Mouse (Mus musculus): ENCODE results near the gene Kctd17.
A peak's percentile ranks its signal among the peaks of the same experiment; 100 is the strongest.

Kctd17 gene

DNA sequence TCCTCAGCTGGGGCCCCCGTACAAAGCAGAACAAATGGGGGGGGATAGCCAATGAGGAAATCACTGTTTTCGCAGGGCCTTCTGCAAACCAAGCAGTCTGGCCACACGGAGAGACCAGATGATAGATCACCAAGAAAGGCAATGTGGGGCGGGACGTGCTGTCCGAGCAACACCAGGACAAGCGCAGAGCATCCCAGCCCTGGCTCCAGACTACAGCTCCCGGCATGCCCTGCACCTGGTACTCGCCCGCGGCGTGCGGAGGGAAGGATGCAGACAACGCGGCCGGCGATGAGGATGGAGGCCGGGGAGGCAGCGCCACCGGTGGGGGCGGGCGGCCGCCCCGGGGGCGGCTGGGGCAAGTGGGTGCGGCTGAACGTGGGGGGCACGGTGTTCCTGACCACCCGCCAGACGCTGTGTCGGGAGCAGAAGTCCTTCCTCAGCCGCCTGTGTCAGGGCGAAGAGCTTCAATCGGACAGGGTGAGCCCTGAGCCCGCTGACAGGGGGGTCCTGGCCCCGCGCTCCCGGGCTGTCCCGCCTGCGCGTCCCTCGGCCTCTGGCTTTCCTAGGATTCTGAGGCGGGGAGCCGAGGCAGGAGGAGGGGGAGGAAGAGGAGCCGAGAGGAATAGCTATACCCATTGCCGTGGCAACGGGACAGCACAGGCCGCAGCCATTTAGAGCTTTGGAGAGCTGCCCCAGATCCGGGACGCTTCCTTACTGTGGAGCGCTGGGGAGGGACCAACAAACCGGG lies at the start of gene Kctd17:
Gene Kctd17, plus strand, starts transcription at position 174 of the 748 bp plus-strand sequence.
- peak; percentile 75 for DNase-seq (ENCODE audit: low spot score)

GRCm38 (mm10) chr15:78380208-78380607 lies 48.2 kb upstream of the Kctd17 start:
- DNase-seq (ENCODE audit: low spot score) = no peak

- no peak for DNase-seq (ENCODE audit: low spot score)
Measured at GRCm38 (mm10) chr15:78380741-78381140, 47.6 kb upstream of the Kctd17 start.

DNA sequence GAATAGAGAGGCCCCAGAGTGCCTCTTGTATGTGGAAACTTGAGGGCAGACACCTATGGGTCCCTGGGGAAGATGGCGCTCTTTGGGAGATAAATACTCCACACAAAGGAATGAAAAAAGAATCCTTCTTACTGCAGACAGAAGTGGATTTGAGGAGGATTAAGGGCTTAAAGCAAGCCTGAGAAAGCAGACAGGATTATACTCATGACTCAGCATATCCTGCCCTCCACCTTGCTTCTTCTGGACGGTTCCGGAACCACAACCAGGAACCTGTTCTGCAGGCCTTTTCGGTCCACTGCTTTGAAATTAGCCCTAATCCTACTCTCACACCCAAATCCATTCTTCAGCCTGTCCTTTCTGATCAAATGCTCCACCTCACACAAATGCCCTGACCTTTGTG lies 46.2 kb upstream of the Kctd17 start:
- DNase-seq (ENCODE audit: low spot score) = no peak

DNA sequence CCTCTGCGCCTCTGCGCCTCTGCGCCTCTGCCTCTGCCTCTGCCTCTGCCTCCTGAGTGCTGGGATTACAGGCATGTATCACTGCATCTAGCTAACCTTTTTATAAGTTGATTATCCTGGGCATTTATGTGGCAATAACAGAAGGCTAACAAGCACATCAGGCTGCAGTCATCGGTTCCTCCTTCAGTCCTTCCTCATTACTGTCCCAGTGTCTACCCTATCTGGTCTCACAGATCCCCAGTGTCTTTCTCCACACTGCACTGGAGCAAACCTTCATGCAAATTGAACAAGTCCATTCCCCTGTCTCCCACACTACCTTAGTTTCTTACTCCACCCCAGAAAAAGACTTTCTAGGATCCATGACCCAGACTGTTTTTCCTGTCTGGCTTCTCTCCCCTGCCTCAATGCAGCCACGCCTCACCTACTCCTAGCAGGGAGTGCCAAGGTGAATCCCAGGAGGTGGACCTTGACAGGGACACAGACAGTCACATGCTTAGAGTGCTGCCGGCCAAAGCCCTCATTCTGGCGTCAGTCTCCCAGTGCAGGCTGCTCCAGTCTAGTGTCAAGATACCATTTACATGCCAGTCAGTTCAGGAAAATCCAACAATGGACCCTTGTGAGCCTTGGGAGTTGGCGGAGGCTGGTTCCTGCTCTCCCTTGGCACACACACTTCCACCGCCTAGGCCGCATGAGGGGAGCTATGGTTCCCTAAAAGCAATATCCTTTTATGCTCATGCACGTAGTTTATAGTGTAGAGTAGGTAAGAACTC lies 44.7 kb upstream of the Kctd17 start:
- peak; percentile 58 for DNase-seq (ENCODE audit: low spot score)

DNA sequence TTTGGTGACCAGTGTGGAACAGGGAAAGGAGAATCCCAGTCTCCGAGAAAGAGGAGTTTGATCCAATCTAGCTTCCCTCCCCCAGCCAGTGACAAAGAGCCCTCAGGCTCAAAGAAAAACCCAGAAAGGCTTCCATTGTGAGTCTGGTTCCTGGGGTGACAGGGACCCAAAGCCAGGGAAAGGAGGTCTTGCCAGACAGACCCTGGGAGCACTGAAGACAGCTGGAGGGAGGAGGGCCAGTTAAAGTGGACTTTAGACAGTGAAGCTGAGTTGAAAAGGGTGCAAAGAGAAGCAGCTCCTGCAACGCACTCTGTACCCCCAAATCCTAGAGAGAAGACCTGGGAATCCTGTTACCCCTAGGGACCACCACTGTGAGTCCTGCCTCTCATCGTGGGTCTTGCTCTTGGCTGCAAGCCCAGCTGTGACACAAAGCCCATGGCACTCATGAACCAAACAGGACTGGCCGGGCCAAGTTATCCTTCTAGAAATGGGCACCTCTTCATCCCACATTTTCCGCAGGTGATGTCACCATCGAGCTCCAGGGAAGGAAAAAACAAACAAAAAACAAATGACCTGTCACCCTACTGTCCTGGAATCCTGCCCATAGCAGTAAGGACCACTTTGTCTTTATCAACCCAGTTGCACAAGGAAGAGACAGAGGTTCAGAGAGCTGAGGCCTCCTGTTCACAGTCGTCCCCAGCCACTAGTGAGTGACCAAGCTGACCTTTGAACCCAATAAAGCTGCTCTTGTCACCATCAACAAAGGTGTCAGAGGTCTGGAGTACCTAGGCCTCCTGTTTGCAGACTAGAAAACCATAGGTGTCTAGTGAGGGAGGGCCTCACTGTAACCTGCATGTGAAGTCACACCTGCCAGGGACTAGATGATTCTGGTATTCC lies 43.9 kb upstream of the Kctd17 start:
- peak; percentile 54 for DNase-seq (ENCODE audit: low spot score)

DNA sequence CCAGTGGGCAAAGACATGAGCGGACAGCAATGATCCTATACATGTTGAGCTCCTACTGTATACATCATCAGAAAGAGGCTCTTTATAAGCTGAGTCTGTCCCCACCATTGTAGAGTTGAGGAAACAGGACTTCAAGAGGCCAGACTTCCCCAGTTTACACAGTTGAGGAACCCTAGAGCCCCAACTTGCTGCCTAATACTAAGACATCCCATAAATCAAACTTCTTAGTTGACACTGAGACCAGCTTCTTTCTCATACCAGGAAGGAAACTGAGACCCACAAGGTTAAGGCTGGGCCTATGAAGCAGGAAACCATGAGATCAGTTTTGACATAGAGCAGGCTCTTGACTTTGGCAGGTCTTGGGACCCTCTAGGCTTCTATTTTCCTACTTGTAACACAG lies 42.8 kb upstream of the Kctd17 start:
- DNase-seq (ENCODE audit: low spot score) = no peak

DNA sequence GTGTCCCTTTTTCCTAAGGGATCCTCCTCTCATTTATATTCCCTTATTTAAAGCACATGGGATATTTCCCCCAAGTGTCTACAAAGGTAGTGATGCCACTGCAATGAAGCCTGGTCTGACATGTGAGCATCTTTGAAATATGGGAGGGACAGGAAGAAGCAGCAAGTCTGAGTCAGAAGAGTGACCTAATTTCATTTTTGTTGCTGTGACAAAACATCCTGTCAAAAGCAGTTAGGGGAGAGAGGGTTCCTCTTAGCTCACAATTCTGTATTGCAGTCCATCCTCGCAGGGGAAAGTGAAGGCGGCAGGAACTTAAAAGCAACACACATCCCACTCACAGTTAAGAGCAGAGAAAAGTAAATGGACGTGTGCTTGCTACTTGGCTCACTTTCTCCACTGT lies 37.5 kb upstream of the Kctd17 start:
- no peak for DNase-seq (ENCODE audit: low spot score)

GRCm38 (mm10) chr15:78395478-78395962 lies 32.8 kb upstream of the Kctd17 start, which contains the start of gene Tex33:
Gene Tex33 (minus strand): TSS chr15:78395912.
- no peak for DNase-seq (ENCODE audit: low spot score)

GRCm38 (mm10) chr15:78401345-78401744 lies 27.0 kb upstream of the Kctd17 start:
- no peak for DNase-seq (ENCODE audit: low spot score)

DNA sequence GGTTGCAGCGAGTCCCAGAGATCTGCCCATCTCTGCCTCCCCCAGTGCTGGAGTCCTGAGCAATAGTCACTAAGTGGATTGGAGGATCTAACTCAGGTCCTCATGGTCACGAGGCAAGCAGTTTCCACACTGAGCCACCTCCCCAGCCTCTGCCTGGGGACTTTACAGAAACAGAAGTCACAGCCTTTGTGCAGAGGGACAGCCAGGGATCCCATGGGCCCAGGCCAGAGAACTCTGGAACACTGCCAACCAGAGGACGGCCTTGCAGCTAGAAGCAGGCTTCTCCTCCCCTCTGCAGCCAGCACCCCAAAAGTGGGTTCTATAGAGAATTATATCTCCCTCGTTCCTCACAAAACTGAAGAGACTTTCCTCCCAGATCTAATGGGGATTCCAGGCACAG lies 26.4 kb upstream of the Kctd17 start:
- DNase-seq (ENCODE audit: low spot score) = no peak

- no peak for DNase-seq (ENCODE audit: low spot score)
Measured at GRCm38 (mm10) chr15:78402423-78402822, 25.9 kb upstream of the Kctd17 start.

GRCm38 (mm10) chr15:78403301-78403741 lies 25.0 kb upstream of the Kctd17 start:
- no peak for DNase-seq (ENCODE audit: low spot score)

- no peak for DNase-seq (ENCODE audit: low spot score)
Measured at GRCm38 (mm10) chr15:78403896-78404295, 24.5 kb upstream of the Kctd17 start.

DNA sequence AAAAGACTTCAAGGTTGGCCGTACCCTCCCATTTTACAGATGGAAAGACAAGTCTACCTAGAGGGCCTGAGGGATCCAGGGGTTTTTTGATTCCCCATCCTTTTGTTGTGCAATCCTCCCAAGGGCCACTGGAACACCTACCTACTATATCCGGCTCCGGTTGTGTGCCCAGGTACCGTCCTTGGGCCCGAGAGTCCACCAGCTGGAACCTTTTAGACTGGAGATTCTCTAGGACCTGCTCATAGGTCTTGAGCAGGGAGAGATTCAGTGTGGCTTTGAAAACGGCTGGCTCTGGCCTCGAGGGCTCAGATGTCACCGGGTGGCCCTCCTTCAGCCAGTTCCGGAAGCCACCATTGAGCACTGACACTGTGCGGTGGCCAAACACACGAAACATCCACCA lies 23.3 kb upstream of the Kctd17 start:
- DNase-seq (ENCODE audit: low spot score) = no peak

DNA sequence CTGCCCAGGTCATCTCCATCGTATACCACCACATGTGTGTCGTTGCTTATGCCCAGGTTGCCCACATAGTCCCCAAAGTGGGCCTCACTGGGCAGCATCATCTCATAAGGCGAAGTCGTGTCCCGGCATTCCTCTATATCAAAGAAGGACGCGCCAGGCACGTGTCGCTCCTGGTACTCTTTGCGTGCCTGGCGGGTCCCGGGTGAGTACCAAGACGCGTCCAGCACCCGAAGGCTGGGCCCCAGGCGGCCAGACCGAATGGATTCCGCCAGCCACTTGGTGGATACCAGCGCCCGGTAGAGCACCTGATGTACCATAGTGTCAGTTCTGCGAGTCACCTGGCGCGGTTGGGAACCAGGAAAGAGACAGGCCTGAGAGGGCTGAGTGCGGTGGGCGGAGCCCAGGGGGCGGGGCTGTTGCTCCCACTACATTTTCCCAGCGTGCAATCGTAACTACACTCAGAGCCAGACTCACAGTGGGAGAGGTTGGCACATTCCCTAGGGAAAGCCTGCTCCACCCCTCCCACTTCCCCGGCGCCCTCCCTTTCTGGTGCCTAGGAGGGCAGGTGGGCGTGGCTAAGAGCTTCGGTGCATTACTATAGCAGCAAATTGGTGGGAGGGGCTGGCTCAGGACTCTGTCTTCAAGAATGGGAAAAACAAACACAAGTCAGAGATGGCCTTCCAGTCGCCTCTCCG lies 22.7 kb upstream of the Kctd17 start, which contains the start of gene Tst:
Gene Tst, minus strand, starts transcription at position 391 of the 695 bp plus-strand sequence.
- DNase-seq (ENCODE audit: low spot score) = peak; percentile 93

- DNase-seq (ENCODE audit: low spot score) = peak; percentile 82
Measured at GRCm38 (mm10) chr15:78406293-78406934, 21.9 kb upstream of the Kctd17 start, which contains the start of gene Mpst. Gene Mpst (plus strand): TSS chr15:78406416.

GRCm38 (mm10) chr15:78409570-78410052 lies 18.8 kb upstream of the Kctd17 start:
- DNase-seq (ENCODE audit: low spot score) = no peak

DNA sequence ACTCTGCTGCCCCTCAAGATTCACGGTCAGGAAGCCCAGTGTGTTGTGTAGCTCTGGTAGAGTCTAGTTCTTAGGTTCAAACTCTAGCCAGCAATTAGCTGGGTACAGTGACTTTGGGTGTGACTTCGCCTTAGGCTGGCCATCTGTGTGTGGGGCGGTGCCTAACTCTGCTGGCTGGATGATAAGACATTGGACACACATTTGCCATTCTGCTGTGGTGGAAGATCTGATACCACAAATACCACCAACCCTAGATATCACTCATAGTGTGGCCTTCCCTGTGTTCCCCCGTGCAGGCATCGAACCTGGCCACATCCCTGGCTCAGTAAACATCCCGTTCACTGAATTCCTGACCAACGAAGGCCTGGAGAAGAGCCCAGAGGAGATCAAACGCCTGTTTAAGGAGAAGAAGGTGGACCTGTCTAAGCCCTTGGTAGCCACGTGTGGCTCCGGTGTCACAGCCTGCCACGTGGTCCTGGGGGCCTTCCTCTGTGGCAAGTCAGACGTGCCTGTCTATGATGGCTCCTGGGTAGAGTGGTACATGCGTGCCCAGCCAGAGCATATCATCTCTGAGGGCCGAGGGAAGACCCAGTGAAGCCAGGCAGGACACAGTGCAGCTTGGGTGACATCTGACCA lies 15.2 kb upstream of the Kctd17 start:
- no peak for DNase-seq (ENCODE audit: low spot score)

- DNase-seq (ENCODE audit: low spot score) = no peak
Measured at GRCm38 (mm10) chr15:78413719-78414117, 14.6 kb upstream of the Kctd17 start.

All from left cerebral cortex, adult 11 months (tissue).